Mouse (Mus musculus) yolk sac, embryonic 10.5 days (tissue): ENCODE data around the gene Ccnt1.

Experiments
- DNase-seq: peaks from one replicate; pipeline ENCODE4 v3.0.0-alpha.2; 2017; ENCODE audit warnings: low spot score

The Ccnt1 gene

DNA sequence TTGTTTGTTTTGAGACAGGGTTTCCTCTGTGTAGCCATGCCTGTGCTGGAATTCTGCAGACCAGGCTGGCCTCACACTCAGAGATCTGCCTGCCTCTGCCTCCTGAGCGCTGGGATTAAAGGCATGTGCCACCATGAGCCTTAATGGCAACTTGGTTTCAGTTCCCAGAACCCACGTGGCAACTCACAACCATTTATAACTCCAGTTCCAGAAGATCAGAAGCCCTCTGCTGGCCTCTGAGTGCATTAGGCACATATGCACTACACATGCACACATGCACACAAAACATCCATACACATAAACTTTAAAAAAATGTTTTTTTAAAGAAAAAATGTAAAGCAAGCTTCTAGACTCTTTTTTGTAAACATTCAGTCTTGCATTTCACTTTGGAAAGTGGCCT, 61.3 kb downstream of the Ccnt1 start:
- DNase-seq = no peak

DNA sequence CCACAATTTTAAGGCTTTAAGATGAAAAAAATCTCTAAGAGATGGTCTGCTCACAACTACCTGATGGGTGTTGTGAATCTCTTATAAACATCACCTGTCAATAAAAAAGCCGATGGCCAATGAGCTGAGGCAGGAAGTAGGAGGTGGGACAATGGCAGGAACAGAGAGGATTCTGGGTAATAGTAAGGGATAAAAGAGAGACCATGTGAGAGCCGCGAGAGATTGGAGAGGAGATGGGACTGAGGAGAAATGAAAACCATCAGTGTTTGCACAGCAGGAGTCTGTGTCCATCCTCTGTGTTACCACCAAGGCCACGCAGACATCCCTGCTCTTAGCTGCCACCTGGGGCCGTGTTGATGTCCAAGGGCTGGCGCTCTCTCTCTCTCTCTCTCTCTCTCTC, 63.4 kb downstream of the Ccnt1 start:
- no peak for DNase-seq

DNA sequence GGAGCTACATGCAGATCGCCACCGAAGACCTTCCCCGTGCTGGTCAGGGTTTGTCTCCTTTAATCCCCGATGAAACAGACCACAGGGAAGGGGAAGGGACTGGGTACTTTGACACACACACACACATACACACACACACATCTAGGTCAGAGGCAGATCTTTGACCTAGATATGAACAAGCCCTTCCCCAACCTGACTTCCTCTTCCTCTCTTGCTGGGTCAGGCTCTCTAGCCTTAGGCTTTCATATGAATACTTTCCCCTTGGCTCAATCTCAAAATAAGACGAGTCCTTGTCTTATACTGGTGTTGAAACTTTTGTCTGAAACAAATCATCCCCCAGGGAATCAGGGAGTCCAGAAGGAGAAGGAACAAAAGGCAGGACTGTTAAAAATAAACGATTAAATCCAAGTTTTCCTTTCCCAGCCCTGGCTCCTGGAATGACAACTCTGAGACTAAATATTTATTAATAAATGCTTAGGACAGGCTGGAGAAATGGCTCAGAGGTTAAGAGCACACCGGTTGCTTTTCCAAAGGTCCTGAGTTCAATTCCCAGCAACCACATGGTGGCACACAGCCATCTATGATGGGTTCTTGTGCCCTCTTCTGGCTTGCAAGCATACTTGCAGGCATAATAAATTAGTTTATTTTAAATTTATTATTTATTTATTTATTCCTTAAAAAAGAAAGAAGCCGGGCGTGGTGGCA, 64.3 kb downstream of the Ccnt1 start:
- DNase-seq = no peak

DNA sequence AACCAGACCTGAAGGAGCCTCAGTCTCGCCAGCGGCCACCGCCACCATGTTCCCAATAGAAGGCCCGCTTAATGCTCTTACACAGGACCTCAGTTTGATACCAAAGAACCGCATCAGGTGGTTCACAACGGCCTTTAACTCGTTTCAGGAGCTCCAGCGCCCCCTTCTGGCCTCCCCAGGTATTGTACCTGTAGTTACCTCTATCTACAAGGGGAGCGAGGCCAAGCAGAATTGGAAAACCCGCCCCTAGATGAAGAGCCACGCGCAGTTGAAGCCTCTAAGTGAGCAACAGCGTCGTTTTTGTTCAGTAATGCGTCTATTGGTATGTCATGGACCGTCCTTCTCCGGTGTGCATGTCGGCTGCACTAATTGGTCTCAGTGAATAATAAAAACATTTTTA, 66.2 kb downstream of the Ccnt1 start:
- peak; percentile 40 for DNase-seq

DNA sequence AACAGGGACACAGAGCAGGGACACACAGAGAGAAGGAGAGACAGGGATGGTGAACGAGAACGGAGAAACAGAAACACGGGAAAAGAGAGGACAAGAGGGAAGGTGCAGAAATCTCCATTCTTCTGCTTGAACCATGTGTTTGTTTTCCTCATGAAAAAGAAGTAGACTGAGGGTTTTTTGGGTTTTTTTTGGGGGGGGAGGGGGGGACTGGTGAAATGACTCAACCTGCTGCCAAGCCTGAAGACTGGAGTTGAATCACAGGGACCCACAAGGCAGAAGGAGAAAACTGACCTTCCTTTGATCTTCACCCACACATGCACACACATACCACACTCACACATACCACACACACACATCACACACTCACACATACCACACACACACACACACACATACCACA, 67.4 kb downstream of the Ccnt1 start:
- DNase-seq = no peak

DNA sequence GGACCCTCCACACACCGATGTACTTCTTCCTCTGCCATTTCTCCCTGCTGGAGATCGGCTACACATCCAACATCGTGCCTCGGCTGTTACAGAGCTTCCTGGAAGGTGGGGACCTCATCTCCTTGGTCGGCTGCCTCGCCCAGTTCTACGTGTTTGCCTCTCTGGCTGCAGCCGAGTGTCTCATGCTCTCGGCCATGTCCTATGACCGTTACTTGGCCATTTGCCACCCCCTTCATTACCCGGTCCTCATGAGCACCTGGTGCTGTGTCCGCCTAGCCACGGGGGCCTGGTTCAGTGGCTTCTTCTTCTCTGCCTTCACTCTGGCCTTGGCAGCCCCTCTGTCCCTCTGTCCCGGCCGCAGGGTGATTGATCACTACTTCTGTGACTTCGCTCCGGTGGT, 73.1 kb downstream of the Ccnt1 start:
- DNase-seq = no peak

DNA sequence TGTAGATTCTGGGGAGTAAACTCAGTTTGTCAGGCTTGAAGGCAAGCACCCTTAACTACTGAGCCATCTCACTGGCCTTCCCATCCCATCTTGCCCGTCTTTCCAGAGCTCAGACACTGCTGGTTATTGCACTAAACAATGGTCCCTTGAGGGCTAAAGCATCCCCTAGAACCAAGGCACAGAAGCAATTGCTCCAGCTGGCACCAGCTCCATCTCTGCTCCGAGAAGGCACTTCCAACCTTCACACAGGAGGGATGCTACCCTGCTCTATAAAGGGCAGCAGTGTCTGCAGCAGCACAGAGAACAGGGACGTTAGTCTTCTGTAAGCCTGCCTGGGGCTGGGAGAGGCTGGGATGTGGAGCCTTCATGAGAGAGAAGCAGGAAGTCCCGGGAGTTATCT, 78.6 kb downstream of the Ccnt1 start, which contains the start of gene Olfr279:
Olfr279 (plus strand) TSS at position 301 of the 400 bp plus-strand sequence.
- no peak for DNase-seq

DNA sequence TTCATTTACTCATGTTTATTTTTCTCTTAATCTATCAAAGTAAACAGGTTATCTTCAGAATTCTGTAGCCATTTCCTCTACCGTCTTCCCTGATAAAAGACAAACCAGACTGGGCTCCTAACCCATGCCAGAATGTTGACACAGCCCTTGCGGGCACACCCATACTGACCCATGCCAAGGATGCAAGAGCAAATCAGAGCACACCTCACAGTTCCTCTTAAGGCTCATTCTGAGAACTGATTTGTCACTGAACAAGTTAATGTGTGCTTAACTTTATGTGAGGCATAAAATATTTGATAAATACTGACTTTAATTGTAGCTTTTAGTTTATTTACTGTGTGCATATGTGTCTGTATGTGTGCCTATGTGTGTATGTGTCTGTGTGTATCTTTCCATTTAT, 79.4 kb downstream of the Ccnt1 start:
- no peak for DNase-seq
